Mouse (Mus musculus): ENCODE data around the gene Rnf19b. TPM values are rescaled to one million over a fixed set of nuclear protein-coding genes. Genes with fewer than 3 reads are reported as not detected.

The Rnf19b gene
- total RNA-seq, 1 experiment from 2014 or later = 264 TPM

GRCm38 (mm10) chr4:129108624-129109023 lies 50.6 kb downstream of the Rnf19b start:
- ATAC-seq (replicated peaks; ENCODE audit: insufficient number of reproducible peaks, low FRiP score, low TSS enrichment, poor library complexity, severe bottlenecking) = no peak

GRCm38 (mm10) chr4:129110804-129111203 lies 52.7 kb downstream of the Rnf19b start:
- ATAC-seq (replicated peaks; ENCODE audit: insufficient number of reproducible peaks, low FRiP score, low TSS enrichment, poor library complexity, severe bottlenecking) = no peak

- ATAC-seq (replicated peaks; ENCODE audit: insufficient number of reproducible peaks, low FRiP score, low TSS enrichment, poor library complexity, severe bottlenecking) = no peak
Measured at GRCm38 (mm10) chr4:129111350-129111749, 53.3 kb downstream of the Rnf19b start.

GRCm38 (mm10) chr4:129112231-129112630 lies 54.2 kb downstream of the Rnf19b start:
- ATAC-seq (replicated peaks; ENCODE audit: insufficient number of reproducible peaks, low FRiP score, low TSS enrichment, poor library complexity, severe bottlenecking) = no peak

- ATAC-seq (replicated peaks; ENCODE audit: insufficient number of reproducible peaks, low FRiP score, low TSS enrichment, poor library complexity, severe bottlenecking) = peak; percentile 20; the same call in 1 of the 2 replicates
Measured at GRCm38 (mm10) chr4:129113083-129113988, 55.3 kb downstream of the Rnf19b start.

- ATAC-seq (replicated peaks; ENCODE audit: insufficient number of reproducible peaks, low FRiP score, low TSS enrichment, poor library complexity, severe bottlenecking) = no peak
Measured at GRCm38 (mm10) chr4:129116703-129117102, 58.6 kb downstream of the Rnf19b start.

GRCm38 (mm10) chr4:129117720-129118510 lies 59.8 kb downstream of the Rnf19b start:
- no peak for ATAC-seq (replicated peaks; ENCODE audit: insufficient number of reproducible peaks, low FRiP score, low TSS enrichment, poor library complexity, severe bottlenecking)

- ATAC-seq (replicated peaks; ENCODE audit: insufficient number of reproducible peaks, low FRiP score, low TSS enrichment, poor library complexity, severe bottlenecking) = no peak
Measured at GRCm38 (mm10) chr4:129119708-129120107, 61.6 kb downstream of the Rnf19b start.

GRCm38 (mm10) chr4:129120520-129121445 lies 62.7 kb downstream of the Rnf19b start:
- no peak for ATAC-seq (replicated peaks; ENCODE audit: insufficient number of reproducible peaks, low FRiP score, low TSS enrichment, poor library complexity, severe bottlenecking)

GRCm38 (mm10) chr4:129121569-129122086 lies 63.6 kb downstream of the Rnf19b start, which contains the start of gene Hpca:
Gene Hpca, minus strand, starts transcription at chr4:129122036.
- no peak for ATAC-seq (replicated peaks; ENCODE audit: insufficient number of reproducible peaks, low FRiP score, low TSS enrichment, poor library complexity, severe bottlenecking)

- no peak for ATAC-seq (replicated peaks; ENCODE audit: insufficient number of reproducible peaks, low FRiP score, low TSS enrichment, poor library complexity, severe bottlenecking)
Measured at GRCm38 (mm10) chr4:129122107-129122506, 64.0 kb downstream of the Rnf19b start.

- ATAC-seq (replicated peaks; ENCODE audit: insufficient number of reproducible peaks, low FRiP score, low TSS enrichment, poor library complexity, severe bottlenecking) = no peak
Measured at GRCm38 (mm10) chr4:129122719-129123118, 64.6 kb downstream of the Rnf19b start.

- ATAC-seq (replicated peaks; ENCODE audit: insufficient number of reproducible peaks, low FRiP score, low TSS enrichment, poor library complexity, severe bottlenecking) = no peak
Measured at GRCm38 (mm10) chr4:129124652-129125146, 66.6 kb downstream of the Rnf19b start.

GRCm38 (mm10) chr4:129125736-129126451 lies 67.8 kb downstream of the Rnf19b start:
- ATAC-seq (replicated peaks; ENCODE audit: insufficient number of reproducible peaks, low FRiP score, low TSS enrichment, poor library complexity, severe bottlenecking) = no peak

- no peak for ATAC-seq (replicated peaks; ENCODE audit: insufficient number of reproducible peaks, low FRiP score, low TSS enrichment, poor library complexity, severe bottlenecking)
Measured at GRCm38 (mm10) chr4:129128582-129129338, 70.7 kb downstream of the Rnf19b start.

- no peak for ATAC-seq (replicated peaks; ENCODE audit: insufficient number of reproducible peaks, low FRiP score, low TSS enrichment, poor library complexity, severe bottlenecking)
Measured at GRCm38 (mm10) chr4:129129387-129129786, 71.3 kb downstream of the Rnf19b start.

GRCm38 (mm10) chr4:129130149-129130548 lies 72.1 kb downstream of the Rnf19b start:
- ATAC-seq (replicated peaks; ENCODE audit: insufficient number of reproducible peaks, low FRiP score, low TSS enrichment, poor library complexity, severe bottlenecking) = 0 out of 2 replicates have a peak, but pooled peaks have one; percentile 43

All from monocyte, adult 5-6 weeks (primary cell).